Mouse (Mus musculus): ENCODE measurements around the gene Gm3642.
"Not testable (repeated sequence)": the region's sequence is repeated elsewhere in the genome, so short reads cannot be mapped to it uniquely, and the experiment has no call there.

Gm3642 gene

DNA sequence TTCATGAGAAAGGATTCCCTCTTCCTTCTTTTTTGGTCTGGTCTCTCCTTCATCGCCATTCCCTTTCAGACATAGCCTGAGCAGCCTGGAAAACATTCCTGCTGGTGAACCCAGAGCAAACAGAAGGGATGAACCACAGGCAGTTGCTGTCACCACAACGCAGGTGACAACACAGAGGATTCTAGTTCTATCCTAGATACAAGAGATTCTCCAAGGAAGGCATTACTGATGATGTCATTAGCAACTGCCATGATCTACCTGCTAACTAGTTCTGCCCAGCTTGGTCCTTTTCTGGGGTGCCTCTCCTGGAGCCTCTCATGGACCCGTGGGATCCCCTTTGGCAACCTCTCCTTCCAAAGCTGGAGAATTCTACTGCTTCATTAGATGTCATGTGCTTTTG, at the start of gene Gm3642:
TSS of gene Gm3642 (minus strand) at position 101 of the 400 bp plus-strand sequence.
- not testable (repeated sequence) for DNase-seq (ENCODE audit: low read depth)

DNA sequence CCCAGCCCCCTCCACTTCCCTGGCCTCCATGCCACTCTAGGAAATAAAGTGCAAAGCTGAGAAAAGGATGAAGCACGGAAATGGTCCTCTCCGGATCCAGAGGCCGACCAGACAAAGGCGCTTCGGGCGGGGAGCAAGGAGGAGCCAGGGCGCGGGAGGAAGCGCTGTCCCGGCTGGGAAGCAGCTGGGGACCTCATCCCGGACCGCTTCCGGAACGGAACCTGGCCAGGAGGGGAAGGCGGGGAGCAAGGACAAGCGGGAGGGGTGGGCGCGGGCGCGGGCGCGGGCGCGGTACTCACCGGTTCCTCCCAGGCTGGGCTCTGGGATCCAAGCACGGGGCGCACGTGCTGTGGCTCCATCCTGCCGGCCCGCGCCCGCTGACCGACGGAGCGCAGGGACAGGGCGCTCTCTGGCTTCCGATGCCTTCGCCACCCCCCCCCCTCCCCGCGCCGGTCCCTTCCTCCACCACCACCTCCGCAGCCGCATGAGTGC, 49.5 kb upstream of the Gm3642 start, which contains the start of gene Gm3667:
TSS of gene Gm3667 (minus strand) at position 442 of the 492 bp plus-strand sequence.
- not testable (repeated sequence) for DNase-seq (ENCODE audit: low read depth)

DNA sequence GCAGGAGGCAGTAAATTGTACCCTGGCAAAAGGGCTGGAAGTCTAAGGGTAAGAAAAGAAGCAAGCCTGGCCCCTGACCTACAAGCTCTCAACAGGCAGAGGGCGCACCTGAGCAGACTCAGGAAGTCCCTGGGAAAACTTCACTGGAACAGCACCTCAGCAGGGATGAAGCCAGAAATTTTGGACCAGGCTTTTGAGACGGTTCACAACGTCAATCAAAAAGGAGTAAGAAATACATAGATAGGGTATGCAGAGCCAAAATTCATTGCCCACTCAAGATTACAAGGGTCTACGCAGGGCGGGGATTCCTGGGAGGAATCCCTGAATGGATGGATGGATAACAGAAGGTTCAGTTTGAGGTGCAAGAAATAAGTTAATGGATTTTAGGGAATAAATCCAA, 48.7 kb upstream of the Gm3642 start:
- DNase-seq (ENCODE audit: low read depth): not testable (repeated sequence)

DNA sequence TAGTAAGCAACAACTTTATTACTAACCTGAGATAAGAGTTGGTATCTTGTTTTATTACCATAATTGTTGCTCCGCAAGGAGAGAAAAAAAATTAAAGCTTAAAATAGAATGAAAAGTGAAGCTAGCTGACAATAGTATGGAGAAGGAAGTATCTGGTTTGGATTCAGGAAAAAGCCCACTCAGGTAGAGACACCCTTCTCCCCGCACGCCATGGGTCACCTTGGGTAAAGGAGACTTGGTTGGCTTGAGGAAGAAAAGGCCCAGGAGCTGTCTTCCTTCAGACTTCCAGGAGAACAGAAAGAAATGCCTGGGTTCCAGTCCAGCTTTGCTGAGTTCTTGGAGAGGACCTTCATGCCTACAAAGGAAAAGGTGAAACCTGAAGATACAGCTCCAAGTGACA, 16.8 kb downstream of the Gm3642 start:
- DNase-seq (ENCODE audit: low read depth): not testable (repeated sequence)

All from c-Kit-positive CD71-negative TER-119-negative erythroid progenitor cells, embryonic 14.5 days (primary cell).